Mouse (Mus musculus): Measurements from ENCODE around the gene Rgs19. TPM values are rescaled to one million over a fixed set of nuclear protein-coding genes. Genes with fewer than 3 reads are reported as not detected.

The Rgs19 gene
- polyA plus RNA-seq, 1 experiment from 2014 or later, result 51.8 TPM

GRCm38 (mm10) chr2:181714903-181715326 is 21.1 kb upstream of the Rgs19 start, which contains the start of gene Oprl1:
Oprl1 (plus strand) TSS chr2:181715016.
- WGBS, result 0% methylated on average over 7 of the region's 7 CpGs
- Histone ChIP-seq H3K27me3 (replicated peaks; ENCODE audit: control insufficient read depth, insufficient read depth, low read length) (no peaks in the 10 kb centered on the region), H3K9ac (ENCODE audit: low read depth, low read length) (no peak within 1 kb of the TSS), H3K4me2 (peak within 1 kb of the TSS; percentile 40), H3K9me3 (ENCODE audit: control insufficient read depth, low read length) (no peaks in the 10 kb centered on the region), H3K27ac (ENCODE audit: low read depth, low read length) (no peak within 1 kb of the TSS), H3K36me3 (ENCODE audit: control insufficient read depth, insufficient read depth, low read length) (no peaks in the 10 kb centered on the region), H3K4me3 (ENCODE audit: low read depth, low read length) (peak within 1 kb of the TSS; percentile 15; the same call in 1 of the 2 replicates), H3K4me1 (replicated peaks; ENCODE audit: control insufficient read depth, insufficient read depth, low read length) (0 out of 2 replicates have a peak, but pooled peaks cover 3% of the 10 kb centered on the region)
- ATAC-seq (replicated peaks; ENCODE audit: low FRiP score), result peak; percentile 60
- DNase-seq (ENCODE audit: low spot score), result peak; percentile 54

- WGBS, result 79% methylated on average over 1 of the region's 1 CpGs
Measured at GRCm38 (mm10) chr2:181713749-181714148, 20.0 kb upstream of the Rgs19 start.

GRCm38 (mm10) chr2:181706668-181707067 is 12.9 kb upstream of the Rgs19 start:
- no peaks in the 10 kb centered on the region for H3K9me3 ChIP-seq (ENCODE audit: control insufficient read depth, low read length)
- no peaks in the 10 kb centered on the region for H3K36me3 ChIP-seq (ENCODE audit: control insufficient read depth, insufficient read depth, low read length)
- no peaks in the 10 kb centered on the region for H3K27me3 ChIP-seq (replicated peaks; ENCODE audit: control insufficient read depth, insufficient read depth, low read length)
- WGBS, result 15% methylated on average over 3 of the region's 4 CpGs
- H3K4me3 ChIP-seq (ENCODE audit: low read depth, low read length), result no peak overlapping the region
- H3K9ac ChIP-seq (ENCODE audit: low read depth, low read length), result no peak overlapping the region
- H3K4me2 ChIP-seq, result no peak overlapping the region
- no peaks in the 10 kb centered on the region for H3K4me1 ChIP-seq (replicated peaks; ENCODE audit: control insufficient read depth, insufficient read depth, low read length)
- DNase-seq (ENCODE audit: low spot score) (no peak), ATAC-seq (replicated peaks; ENCODE audit: low FRiP score) (no peak)
- H3K27ac ChIP-seq (ENCODE audit: low read depth, low read length), result no peak overlapping the region

More at GRCm38 (mm10) chr2:181713749-181714148, 20.0 kb upstream of the Rgs19 start:
- no peak overlapping the region for H3K4me2 ChIP-seq
- H3K27ac ChIP-seq (ENCODE audit: low read depth, low read length), result no peak overlapping the region
- no peaks in the 10 kb centered on the region for H3K36me3 ChIP-seq (ENCODE audit: control insufficient read depth, insufficient read depth, low read length)
- no peak overlapping the region for H3K9ac ChIP-seq (ENCODE audit: low read depth, low read length)
- H3K4me3 ChIP-seq (ENCODE audit: low read depth, low read length), result no peak overlapping the region
- no peak for DNase-seq (ENCODE audit: low spot score)
- no peak for ATAC-seq (replicated peaks; ENCODE audit: low FRiP score)
- H3K27me3 ChIP-seq (replicated peaks; ENCODE audit: control insufficient read depth, insufficient read depth, low read length), result no peaks in the 10 kb centered on the region
- H3K4me1 ChIP-seq (replicated peaks; ENCODE audit: control insufficient read depth, insufficient read depth, low read length), result 0 out of 2 replicates have a peak, but pooled peaks cover 3% of the 10 kb centered on the region
- no peaks in the 10 kb centered on the region for H3K9me3 ChIP-seq (ENCODE audit: control insufficient read depth, low read length)

- no peak within 1 kb of the TSS for H3K4me3 ChIP-seq (ENCODE audit: low read depth, low read length)
- H3K27me3 ChIP-seq (replicated peaks; ENCODE audit: control insufficient read depth, insufficient read depth, low read length), result 0 out of 2 replicates have a peak, but pooled peaks cover 2% of the 10 kb centered on the region
- no peak within 1 kb of the TSS for H3K9ac ChIP-seq (ENCODE audit: low read depth, low read length)
- no peaks in the 10 kb centered on the region for H3K9me3 ChIP-seq (ENCODE audit: control insufficient read depth, low read length)
- H3K36me3 ChIP-seq (ENCODE audit: control insufficient read depth, insufficient read depth, low read length), result no peaks in the 10 kb centered on the region
- H3K4me1 ChIP-seq (replicated peaks; ENCODE audit: control insufficient read depth, insufficient read depth, low read length), result no peaks in the 10 kb centered on the region
- H3K4me2 ChIP-seq, result no peak within 1 kb of the TSS
- DNase-seq (ENCODE audit: low spot score) (no peak), ATAC-seq (replicated peaks; ENCODE audit: low FRiP score) (no peak)
- 61% methylated on average over 5 of the region's 5 CpGs for WGBS
- H3K27ac ChIP-seq (ENCODE audit: low read depth, low read length), result no peak within 1 kb of the TSS
Measured at GRCm38 (mm10) chr2:181698241-181698640, 4.5 kb upstream of the Rgs19 start, which contains the start of gene Lkaaear1. Lkaaear1 (minus strand) TSS chr2:181698442.

- Histone ChIP-seq H3K36me3 (ENCODE audit: control insufficient read depth, insufficient read depth, low read length) (no peaks in the 10 kb centered on the region), H3K9me3 (ENCODE audit: control insufficient read depth, low read length) (no peaks in the 10 kb centered on the region), H3K4me3 (ENCODE audit: low read depth, low read length) (no peak overlapping the region), H3K27ac (ENCODE audit: low read depth, low read length) (no peak overlapping the region), H3K27me3 (replicated peaks; ENCODE audit: control insufficient read depth, insufficient read depth, low read length) (0 out of 2 replicates have a peak, but pooled peaks cover 2% of the 10 kb centered on the region), H3K9ac (ENCODE audit: low read depth, low read length) (no peak overlapping the region), H3K4me2 (no peak overlapping the region), H3K4me1 (replicated peaks; ENCODE audit: control insufficient read depth, insufficient read depth, low read length) (no peaks in the 10 kb centered on the region; the same call in 1 of the 2 replicates)
- DNase-seq (ENCODE audit: low spot score) (no peak), ATAC-seq (replicated peaks; ENCODE audit: low FRiP score) (no peak)
- 67% methylated on average over 33 of the region's 33 CpGs for WGBS
Measured at GRCm38 (mm10) chr2:181696801-181697420, 3.1 kb upstream of the Rgs19 start.

GRCm38 (mm10) chr2:181695776-181696175 is 2.0 kb upstream of the Rgs19 start:
- Histone ChIP-seq H3K36me3 (ENCODE audit: control insufficient read depth, insufficient read depth, low read length) (no peaks in the 10 kb centered on the region), H3K27ac (ENCODE audit: low read depth, low read length) (no peak overlapping the region), H3K9ac (ENCODE audit: low read depth, low read length) (no peak overlapping the region), H3K4me2 (no peak overlapping the region), H3K9me3 (ENCODE audit: control insufficient read depth, low read length) (no peaks in the 10 kb centered on the region), H3K4me3 (ENCODE audit: low read depth, low read length) (no peak overlapping the region), H3K4me1 (replicated peaks; ENCODE audit: control insufficient read depth, insufficient read depth, low read length) (no peaks in the 10 kb centered on the region; the same call in none of the 2 replicates), H3K27me3 (replicated peaks; ENCODE audit: control insufficient read depth, insufficient read depth, low read length) (0 out of 2 replicates have a peak, but pooled peaks cover 2% of the 10 kb centered on the region)
- DNase-seq (ENCODE audit: low spot score) (no peak), ATAC-seq (replicated peaks; ENCODE audit: low FRiP score) (no peak)
- WGBS, result 60% methylated on average over 1 of the region's 1 CpGs

GRCm38 (mm10) chr2:181694581-181694980 is 804 bp upstream of the Rgs19 start:
- ATAC-seq (replicated peaks; ENCODE audit: low FRiP score) (no peak), DNase-seq (ENCODE audit: low spot score) (peak; percentile 30)
- Histone ChIP-seq H3K4me1 (replicated peaks; ENCODE audit: control insufficient read depth, insufficient read depth, low read length) (no peaks in the 10 kb centered on the region; the same call in none of the 2 replicates), H3K4me3 (ENCODE audit: low read depth, low read length) (no peak overlapping the region), H3K4me2 (peak overlapping the region; percentile 74), H3K9ac (ENCODE audit: low read depth, low read length) (no peak overlapping the region), H3K27ac (ENCODE audit: low read depth, low read length) (no peak overlapping the region), H3K27me3 (replicated peaks; ENCODE audit: control insufficient read depth, insufficient read depth, low read length) (0 out of 2 replicates have a peak, but pooled peaks cover 2% of the 10 kb centered on the region), H3K36me3 (ENCODE audit: control insufficient read depth, insufficient read depth, low read length) (no peaks in the 10 kb centered on the region; the same call in 1 of the 2 replicates), H3K9me3 (ENCODE audit: control insufficient read depth, low read length) (no peaks in the 10 kb centered on the region)
- 79% methylated on average over 3 of the region's 3 CpGs for WGBS

- Histone ChIP-seq H3K9ac (ENCODE audit: low read depth, low read length) (no peak overlapping the region), H3K27ac (ENCODE audit: low read depth, low read length) (no peak overlapping the region), H3K4me3 (ENCODE audit: low read depth, low read length) (peak overlapping the region; percentile 60; the same call in 1 of the 2 replicates), H3K4me2 (peak overlapping the region; percentile 74), H3K9me3 (ENCODE audit: control insufficient read depth, low read length) (no peaks in the 10 kb centered on the region), H3K36me3 (ENCODE audit: control insufficient read depth, insufficient read depth, low read length) (peaks cover 4% of the 10 kb centered on the region; the same call in 1 of the 2 replicates), H3K27me3 (replicated peaks; ENCODE audit: control insufficient read depth, insufficient read depth, low read length) (0 out of 2 replicates have a peak, but pooled peaks cover 2% of the 10 kb centered on the region), H3K4me1 (replicated peaks; ENCODE audit: control insufficient read depth, insufficient read depth, low read length) (no peaks in the 10 kb centered on the region; the same call in none of the 2 replicates)
- 79% methylated on average over 3 of the region's 3 CpGs for WGBS
- no peak for ATAC-seq (replicated peaks; ENCODE audit: low FRiP score)
- DNase-seq (ENCODE audit: low spot score), result no peak
Measured at GRCm38 (mm10) chr2:181692304-181692703, 1.5 kb downstream of the Rgs19 start.

All from liver, embryonic 11.5 days (tissue).